Mouse (Mus musculus) adipocyte (in vitro differentiated cells): ENCODE measurements around the gene Rpl38.
"Not testable (repeated sequence)": the region's sequence is repeated elsewhere in the genome, so short reads cannot be mapped to it uniquely, and the experiment has no call there.

Experiments
- DNase-seq: peaks from one replicate; pipeline ENCODE4 v3.0.0-alpha.2; 2016; ENCODE audit warnings: low spot score

Gene Rpl38

DNA sequence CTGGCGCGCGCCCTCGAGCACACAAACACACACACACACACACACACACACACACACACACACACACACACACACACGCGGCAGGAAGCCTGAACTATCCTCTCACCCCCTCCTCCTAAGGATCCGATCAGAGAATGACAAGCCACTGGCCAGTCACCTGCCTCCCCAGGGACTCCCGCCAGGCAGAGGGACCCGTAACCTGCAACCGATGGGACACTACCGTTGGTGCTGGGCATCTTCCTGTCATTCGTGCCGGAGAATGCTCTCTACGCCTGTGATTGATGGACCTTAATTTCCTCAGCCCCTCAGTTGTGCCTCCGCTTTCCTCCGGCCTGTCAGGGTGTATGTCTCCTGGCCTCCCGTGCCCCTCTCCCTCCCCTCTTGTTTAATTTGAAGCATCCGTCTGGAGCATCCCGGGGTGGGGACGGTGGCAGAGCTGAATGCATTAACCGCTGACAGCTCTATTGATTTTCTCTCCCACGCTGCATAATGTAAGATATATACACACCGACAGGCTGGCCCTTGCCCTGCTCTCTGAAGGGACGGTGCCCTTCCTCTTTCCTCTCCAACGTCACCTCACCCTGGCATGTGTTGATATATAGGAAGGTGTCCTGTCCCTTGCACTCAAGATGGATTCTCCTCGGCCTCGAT is 11.2 kb upstream of the Rpl38 start:
- DNase-seq = no peak

- no peak for DNase-seq
These were observed 10.6 kb upstream of the Rpl38 start for GRCm38 (mm10) chr11:114657737-114658136.

GRCm38 (mm10) chr11:114662161-114662560 is 6.2 kb upstream of the Rpl38 start:
- no peak for DNase-seq

GRCm38 (mm10) chr11:114662746-114663362 is 5.5 kb upstream of the Rpl38 start:
- peak; percentile 27 for DNase-seq

DNA sequence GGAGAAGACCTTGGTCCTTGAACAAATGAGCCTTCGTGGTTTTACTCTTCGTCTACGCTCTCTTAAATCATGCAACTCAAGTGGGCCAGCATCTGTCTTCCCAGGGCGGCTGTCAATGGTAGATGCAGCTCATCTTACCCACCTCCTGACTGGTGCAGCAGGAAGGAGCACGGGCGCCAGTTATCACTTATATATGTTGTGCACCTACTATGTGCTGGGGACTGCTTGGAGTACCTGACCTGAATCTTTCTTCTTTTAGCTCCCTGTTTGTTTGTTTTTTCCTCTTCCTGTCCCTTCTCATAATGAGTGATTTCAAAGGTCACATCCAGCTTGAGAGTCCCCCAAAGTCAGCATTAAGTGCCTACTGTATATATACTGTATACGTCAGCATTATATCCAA is 4.2 kb upstream of the Rpl38 start:
- no peak for DNase-seq

DNA sequence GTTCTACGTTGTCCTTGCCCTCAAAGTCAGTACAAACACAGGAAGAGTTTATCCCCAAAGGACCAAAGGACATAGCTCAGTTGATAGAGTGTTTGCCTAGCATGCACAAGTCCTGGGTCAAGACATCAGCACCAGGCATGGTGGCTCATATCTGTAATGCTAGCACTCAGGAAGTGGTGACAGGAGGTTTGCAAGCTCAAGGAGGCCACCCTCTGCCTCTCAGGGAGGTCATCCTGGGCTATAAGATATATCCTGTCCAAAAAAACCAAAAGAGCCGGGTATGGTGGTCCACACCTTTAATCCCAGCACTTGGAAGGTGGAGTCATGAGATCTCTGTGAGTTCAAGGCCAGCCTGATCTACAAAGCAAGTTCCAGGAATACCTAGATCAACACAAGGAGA is 2.9 kb upstream of the Rpl38 start:
- no peak for DNase-seq

- no peak for DNase-seq
These were observed 1.5 kb upstream of the Rpl38 start for GRCm38 (mm10) chr11:114666786-114667185.

GRCm38 (mm10) chr11:114667236-114667931 is 940 bp upstream of the Rpl38 start:
- no peak for DNase-seq

GRCm38 (mm10) chr11:114667932-114668285 is 415 bp upstream of the Rpl38 start:
- peak; percentile 26 for DNase-seq

- DNase-seq = peak; percentile 89
These were observed 658 bp downstream of the Rpl38 start for GRCm38 (mm10) chr11:114668741-114669623.

DNA sequence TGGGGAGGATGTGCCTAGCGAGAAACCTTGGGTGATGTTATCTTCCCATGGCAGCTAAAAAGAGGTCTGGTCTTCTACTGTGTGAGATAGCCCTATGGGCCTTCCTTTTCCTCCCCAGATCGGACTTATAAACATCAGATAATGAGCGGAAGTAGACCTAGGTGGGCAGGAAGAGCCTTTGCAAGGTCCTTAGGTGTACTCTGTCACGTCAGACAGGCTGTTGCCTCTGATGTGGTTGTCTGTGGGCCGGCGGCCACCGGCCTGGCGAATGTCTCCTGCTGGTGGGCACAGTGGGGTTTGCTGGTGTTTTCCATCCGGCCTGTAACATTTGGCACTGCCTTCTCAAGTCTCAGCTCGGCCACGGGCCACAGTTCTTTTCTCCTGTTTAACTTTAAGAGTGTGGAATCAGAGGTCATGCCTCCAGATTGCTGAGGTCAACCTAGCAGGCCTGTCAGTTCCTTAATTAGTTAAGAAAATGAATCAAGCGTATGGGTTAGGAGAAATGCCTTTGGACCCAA is 1.4 kb downstream of the Rpl38 start:
- DNase-seq = peak; percentile 24

DNA sequence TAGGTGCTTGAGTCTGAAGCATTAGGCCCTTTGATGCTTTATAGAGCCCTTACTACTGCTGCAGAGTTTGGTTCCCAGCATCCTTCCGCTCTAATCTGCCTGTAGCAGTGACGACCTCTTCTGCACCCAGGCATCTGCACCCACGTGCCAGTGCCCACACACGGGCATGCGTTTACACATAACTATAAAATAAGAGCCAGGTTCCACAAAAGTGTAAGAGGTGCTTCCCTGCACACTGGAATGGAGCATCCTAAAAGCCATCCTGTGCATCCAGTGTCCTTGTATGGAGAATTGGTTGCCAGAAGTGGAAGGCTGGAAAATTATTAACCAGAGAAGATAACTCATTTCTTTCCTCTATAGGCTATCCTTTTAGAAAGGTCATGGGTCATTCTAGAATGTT is 2.8 kb downstream of the Rpl38 start:
- DNase-seq = no peak

DNA sequence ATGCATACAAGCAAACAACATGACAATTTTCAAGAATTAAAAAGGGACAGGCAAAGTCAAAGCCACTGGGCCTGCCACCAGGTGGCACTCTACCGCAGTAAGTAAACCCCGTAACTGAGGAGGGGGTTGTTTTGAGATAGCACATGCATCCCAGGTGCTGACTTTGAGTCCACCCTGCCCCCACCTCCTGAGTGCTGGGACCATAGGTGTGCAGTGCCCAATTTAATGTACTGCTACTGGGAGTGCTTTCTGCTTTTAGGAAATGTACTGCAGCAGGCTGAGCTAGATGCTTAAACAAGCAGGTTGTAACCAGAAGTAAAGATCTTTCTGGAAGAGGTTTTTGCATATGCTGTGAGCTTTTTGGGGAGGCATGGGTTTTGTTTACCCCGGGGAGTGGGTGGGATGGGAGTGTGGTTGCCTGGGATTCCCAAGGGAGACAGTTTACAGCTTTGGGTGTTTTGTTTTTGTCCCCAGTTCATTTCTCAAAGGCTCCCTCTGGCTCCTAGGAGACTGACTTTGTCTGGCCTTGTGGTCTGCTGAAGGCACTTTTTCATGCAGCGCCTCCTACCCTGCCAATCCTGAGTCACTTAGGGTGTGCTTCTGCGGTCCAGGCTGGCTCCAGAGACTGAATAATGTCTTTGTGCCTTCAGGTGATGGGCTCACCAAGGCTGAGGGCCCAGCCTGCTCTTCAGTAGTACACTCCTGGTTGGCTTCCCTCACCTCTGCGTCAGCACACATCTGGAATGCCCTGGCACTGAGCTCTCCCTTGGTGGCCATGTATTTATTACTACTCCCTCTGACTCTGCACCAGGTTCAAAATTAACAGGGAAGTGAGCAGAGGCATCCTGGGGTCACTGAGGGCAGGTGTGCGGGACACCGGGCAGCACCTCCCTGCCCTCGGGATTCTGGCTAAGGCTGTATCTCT is 4.7 kb downstream of the Rpl38 start:
- DNase-seq = peak; percentile 57

- DNase-seq = no peak
These were observed 5.4 kb downstream of the Rpl38 start for GRCm38 (mm10) chr11:114673719-114674050.

DNA sequence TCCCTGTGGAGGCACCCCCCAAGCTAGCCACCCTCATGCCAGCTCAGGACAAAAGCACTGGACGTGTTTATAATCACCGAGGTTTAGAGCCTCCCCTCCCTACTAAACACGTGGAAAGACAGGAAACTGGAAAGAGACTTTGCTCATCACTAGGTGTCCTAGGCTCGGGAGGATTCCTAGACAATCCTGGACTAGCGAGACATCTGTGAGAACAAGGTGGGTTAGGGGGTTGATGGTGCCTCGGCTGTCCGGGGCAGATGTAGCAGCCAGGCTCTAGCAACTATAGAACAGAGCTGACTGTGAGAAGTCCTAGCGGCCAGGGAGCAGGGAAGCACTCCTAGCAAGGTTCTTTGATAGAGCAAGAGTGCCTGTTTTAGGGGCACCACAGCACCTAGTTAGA is 5.9 kb downstream of the Rpl38 start:
- no peak for DNase-seq

- DNase-seq = not testable (repeated sequence)
These were observed 6.5 kb downstream of the Rpl38 start for GRCm38 (mm10) chr11:114674796-114675195.

GRCm38 (mm10) chr11:114675341-114675825 is 7.1 kb downstream of the Rpl38 start, which contains the start of gene Ttyh2:
Ttyh2 (plus strand) TSS chr11:114675431.
- peak; percentile 94 for DNase-seq

GRCm38 (mm10) chr11:114675826-114676401 is 7.6 kb downstream of the Rpl38 start:
- DNase-seq = peak; percentile 66

DNA sequence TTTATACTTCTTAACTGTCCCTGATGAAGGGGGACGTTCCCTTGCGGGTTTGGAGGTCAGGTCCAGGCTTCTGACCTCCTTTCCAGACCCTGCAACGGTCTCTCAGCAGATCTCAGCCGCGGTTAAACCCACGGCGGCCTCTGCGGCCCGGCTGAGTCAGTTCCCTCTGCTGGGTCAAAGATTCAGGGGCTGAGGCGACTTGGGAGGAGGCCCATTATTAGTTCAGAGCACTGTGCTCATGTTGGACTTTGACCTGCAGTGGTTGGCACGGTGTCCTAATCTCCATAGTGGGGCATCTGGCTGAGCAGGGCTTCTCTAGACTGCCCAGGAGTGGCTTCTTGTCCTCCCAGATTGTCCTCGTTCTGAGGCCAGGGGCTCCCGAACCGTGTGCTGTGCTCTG is 8.1 kb downstream of the Rpl38 start:
- DNase-seq = peak; percentile 95

GRCm38 (mm10) chr11:114676896-114677530 is 8.7 kb downstream of the Rpl38 start:
- DNase-seq = no peak
